Mouse (Mus musculus) kidney, embryonic 14.5 days (tissue): ENCODE results near the gene Kcne4. TPM values are rescaled to one million over a fixed set of nuclear protein-coding genes. Genes with fewer than 3 reads are reported as not detected.
"Not testable (repeated sequence)": the region's sequence is repeated elsewhere in the genome, so short reads cannot be mapped to it uniquely, and the experiment has no call there.

ENCODE experiments used
- ATAC-seq: fragments of 200-750 bp; cut with Nextera tagmentation; 2 replicates; pipeline ENCODE4 v1.8.0; 2017; ENCODE audit warnings: moderate number of reproducible peaks, mild to moderate bottlenecking, moderate TSS enrichment, moderate library complexity; ENCODE audit not compliant: low FRiP score, low TSS enrichment
- H3K27ac ChIP-seq: fragments of 300-500 bp; sonication (generic); 2 replicates; pipeline ENCODE4 v1.5.1; 2014; ENCODE audit warnings: low read depth, mild to moderate bottlenecking, low read length, moderate library complexity, mixed read lengths
- H3K27me3 ChIP-seq: fragments of 300-500 bp; sonication (generic); 2 replicates; pipeline ENCODE4 v1.6.1; 2014; ENCODE audit warnings: mild to moderate bottlenecking, low read length; ENCODE audit not compliant: control insufficient read depth, insufficient read depth
- H3K36me3 ChIP-seq: fragments of 300-500 bp; sonication (generic); 2 replicates; pipeline ENCODE4 v1.6.1; 2014; ENCODE audit warnings: low read length, mixed read lengths; ENCODE audit not compliant: control insufficient read depth, insufficient read depth
- H3K4me1 ChIP-seq: fragments of 300-500 bp; sonication (generic); 2 replicates; pipeline ENCODE4 v1.6.1; 2014; ENCODE audit warnings: low read length, mixed read lengths; ENCODE audit not compliant: control insufficient read depth, insufficient read depth
- H3K4me2 ChIP-seq: fragments of 300-500 bp; sonication (generic); replicated peaks from 2 replicates; pipeline ENCODE4 v1.6.1; 2014; ENCODE audit warnings: low read depth, mild to moderate bottlenecking, low read length
- H3K4me3 ChIP-seq: fragments of 300-500 bp; sonication (generic); 2 replicates; pipeline ENCODE4 v1.5.1; 2014; ENCODE audit warnings: mild to moderate bottlenecking, low read length
- H3K9ac ChIP-seq: fragments of 300-500 bp; sonication (generic); 2 replicates; pipeline ENCODE4 v1.6.1; 2014; ENCODE audit warnings: low read depth, mild to moderate bottlenecking, low read length, moderate library complexity
- H3K9me3 ChIP-seq: fragments of 300-500 bp; sonication (generic); 2 replicates; pipeline ENCODE4 v1.6.1; 2016; ENCODE audit warnings: low read length; ENCODE audit not compliant: control insufficient read depth
- WGBS: fragments of 180-500 bp; shearing (Covaris S2); extraction: QIAGEN DNeasy Blood & Tissue Kit; methylation state at CpG from one replicate; pipeline ENCODE4 v1.1.7; 2014; 5-methylcytosine and 5-hydroxymethylcytosine counted together
- polyA plus RNA-seq: library from polyadenylated mRNA; unstranded; fragments of >200 nt; fragmentation: Nextera tagmentation; extraction: Ambion mirVana; gene quantifications from 2 replicates; pipeline ENCODE4 v1.2.1, GENCODE M21; 2014

Gene Kcne4
- polyA plus RNA-seq = 4.7 and 4.9 TPM in 2 replicates

GRCm38 (mm10) chr1:78816639-78817038 is at the start of gene Kcne4:
Gene Kcne4 (plus strand): TSS chr1:78816758.
- Histone ChIP-seq H3K9ac (no peak within 1 kb of the TSS), H3K4me3 (peak within 1 kb of the TSS; percentile 13; the same call in 1 of the 2 replicates), H3K27me3 (no peaks in the 10 kb centered on the region), H3K36me3 (no peaks in the 10 kb centered on the region), H3K4me1 (peaks cover 23% of the 10 kb centered on the region), H3K9me3 (no peaks in the 10 kb centered on the region), H3K4me2 (peak within 1 kb of the TSS; percentile 33), H3K27ac (no peak within 1 kb of the TSS)
- peak; percentile 87 for ATAC-seq
- WGBS = 22% methylated on average over 10 of the region's 10 CpGs

- 34% methylated on average over 5 of the region's 5 CpGs for WGBS
- Histone ChIP-seq H3K4me2 (no peak overlapping the region), H3K9ac (no peak overlapping the region), H3K27me3 (no peaks in the 10 kb centered on the region), H3K4me1 (no peaks in the 10 kb centered on the region), H3K36me3 (no peaks in the 10 kb centered on the region), H3K4me3 (no peak overlapping the region), H3K9me3 (no peaks in the 10 kb centered on the region), H3K27ac (no peak overlapping the region)
- peak; percentile 84 for ATAC-seq
Measured at GRCm38 (mm10) chr1:78781899-78782298, 34.7 kb upstream of the Kcne4 start.

- not testable (repeated sequence) for H3K4me3 ChIP-seq, H3K9me3 ChIP-seq
- 93% methylated on average over 9 of the region's 9 CpGs for WGBS
Measured at GRCm38 (mm10) chr1:78784936-78785335, 31.6 kb upstream of the Kcne4 start.

GRCm38 (mm10) chr1:78789744-78790143 is 26.8 kb upstream of the Kcne4 start:
- ATAC-seq = no peak
- no peaks in the 10 kb centered on the region for H3K27me3 ChIP-seq
- 33% methylated on average over 1 of the region's 1 CpGs for WGBS

More at GRCm38 (mm10) chr1:78784936-78785335, 31.6 kb upstream of the Kcne4 start:
- not testable (repeated sequence) for H3K4me1 ChIP-seq, H3K27me3 ChIP-seq, H3K27ac ChIP-seq, ATAC-seq, H3K9ac ChIP-seq, H3K4me2 ChIP-seq, H3K36me3 ChIP-seq

GRCm38 (mm10) chr1:78807428-78807827 is 9.1 kb upstream of the Kcne4 start:
- ATAC-seq = no peak
- H3K36me3 ChIP-seq = no peaks in the 10 kb centered on the region
- H3K27ac ChIP-seq = no peak overlapping the region
- H3K9me3 ChIP-seq = no peaks in the 10 kb centered on the region
- no peak overlapping the region for H3K4me3 ChIP-seq
- H3K9ac ChIP-seq = no peak overlapping the region
- no peak overlapping the region for H3K4me2 ChIP-seq
- no peaks in the 10 kb centered on the region for H3K27me3 ChIP-seq
- H3K4me1 ChIP-seq = no peaks in the 10 kb centered on the region

More at GRCm38 (mm10) chr1:78789744-78790143, 26.8 kb upstream of the Kcne4 start:
- Histone ChIP-seq H3K4me3 (no peak overlapping the region), H3K27ac (no peak overlapping the region), H3K9ac (no peak overlapping the region), H3K4me1 (no peaks in the 10 kb centered on the region), H3K4me2 (no peak overlapping the region), H3K36me3 (no peaks in the 10 kb centered on the region), H3K9me3 (no peaks in the 10 kb centered on the region)

- Histone ChIP-seq H3K9me3 (no peaks in the 10 kb centered on the region), H3K27me3 (no peaks in the 10 kb centered on the region), H3K4me1 (no peaks in the 10 kb centered on the region), H3K9ac (no peak overlapping the region), H3K36me3 (no peaks in the 10 kb centered on the region), H3K4me2 (no peak overlapping the region), H3K27ac (no peak overlapping the region), H3K4me3 (no peak overlapping the region)
- no peak for ATAC-seq
- 67% methylated on average over 4 of the region's 4 CpGs for WGBS
Measured at GRCm38 (mm10) chr1:78809819-78810218, 6.7 kb upstream of the Kcne4 start.

- no peaks in the 10 kb centered on the region for H3K4me1 ChIP-seq
- no peak overlapping the region for H3K4me3 ChIP-seq
- H3K9me3 ChIP-seq = no peaks in the 10 kb centered on the region
- 83% methylated on average over 3 of the region's 3 CpGs for WGBS
- no peak for ATAC-seq
- H3K9ac ChIP-seq = no peak overlapping the region
- no peaks in the 10 kb centered on the region for H3K36me3 ChIP-seq
- no peak overlapping the region for H3K27ac ChIP-seq
- no peaks in the 10 kb centered on the region for H3K27me3 ChIP-seq
- H3K4me2 ChIP-seq = no peak overlapping the region
Measured at GRCm38 (mm10) chr1:78810904-78811303, 5.7 kb upstream of the Kcne4 start.

GRCm38 (mm10) chr1:78811975-78812490 is 4.5 kb upstream of the Kcne4 start:
- H3K4me2 ChIP-seq = no peak overlapping the region
- WGBS = 38% methylated on average over 10 of the region's 10 CpGs
- no peak overlapping the region for H3K9ac ChIP-seq
- H3K27me3 ChIP-seq = no peaks in the 10 kb centered on the region
- no peak overlapping the region for H3K4me3 ChIP-seq
- H3K4me1 ChIP-seq = no peaks in the 10 kb centered on the region
- ATAC-seq = no peak
- no peak overlapping the region for H3K27ac ChIP-seq
- H3K36me3 ChIP-seq = no peaks in the 10 kb centered on the region
- no peaks in the 10 kb centered on the region for H3K9me3 ChIP-seq

- Histone ChIP-seq H3K4me3 (peak overlapping the region; percentile 13; the same call in 1 of the 2 replicates), H3K36me3 (no peaks in the 10 kb centered on the region), H3K27me3 (no peaks in the 10 kb centered on the region), H3K27ac (no peak overlapping the region), H3K4me1 (peaks cover 30% of the 10 kb centered on the region), H3K9me3 (no peaks in the 10 kb centered on the region), H3K4me2 (peak overlapping the region; percentile 33), H3K9ac (no peak overlapping the region)
- 86% methylated on average over 16 of the region's 16 CpGs for WGBS
- ATAC-seq = no peak
Measured at GRCm38 (mm10) chr1:78817756-78818155, 1.2 kb downstream of the Kcne4 start.
